Mouse (Mus musculus) embryonic facial prominence, embryonic 12.5 days (tissue): Measurements from ENCODE around the gene Slc16a5. TPM values are rescaled to one million over a fixed set of nuclear protein-coding genes. Genes with fewer than 3 reads are reported as not detected.

Experiments used
- ATAC-seq: fragments of 200-750 bp; cut with Nextera tagmentation; 2 replicates; pipeline ENCODE4 v1.8.0; 2017; ENCODE audit not compliant: insufficient number of reproducible peaks, insufficient read depth, low FRiP score, low TSS enrichment
- H3K27ac ChIP-seq: fragments of 300-500 bp; sonication (generic); 2 replicates; pipeline ENCODE4 v1.5.1; 2016; ENCODE audit warnings: mild to moderate bottlenecking
- H3K27me3 ChIP-seq: fragments of 300-500 bp; sonication (generic); 2 replicates; pipeline ENCODE4 v1.6.1; 2016; ENCODE audit warnings: mild to moderate bottlenecking, moderate library complexity
- H3K36me3 ChIP-seq: fragments of 300-500 bp; sonication (generic); 2 replicates; pipeline ENCODE4 v1.6.1; 2016; ENCODE audit warnings: mild to moderate bottlenecking
- H3K4me1 ChIP-seq: fragments of 300-500 bp; sonication (generic); 2 replicates; pipeline ENCODE4 v1.6.1; 2016
- H3K4me2 ChIP-seq: fragments of 300-500 bp; sonication (generic); replicated peaks from 2 replicates; pipeline ENCODE4 v1.6.1; 2016; ENCODE audit warnings: mild to moderate bottlenecking, moderate library complexity
- H3K4me3 ChIP-seq: fragments of 300-500 bp; sonication (generic); 2 replicates; pipeline ENCODE4 v1.5.1; 2016; ENCODE audit warnings: mild to moderate bottlenecking
- H3K9ac ChIP-seq: fragments of 300-500 bp; sonication (generic); 2 replicates; pipeline ENCODE4 v1.6.1; 2016; ENCODE audit warnings: mild to moderate bottlenecking, moderate library complexity
- H3K9me3 ChIP-seq: fragments of 300-500 bp; sonication (generic); 2 replicates; pipeline ENCODE4 v1.6.1; 2016; ENCODE audit warnings: mild to moderate bottlenecking, moderate library complexity
- WGBS: fragments of 180-500 bp; shearing (Covaris S2); methylation state at CpG from one replicate; pipeline ENCODE4 v1.1.7; 2016; 5-methylcytosine and 5-hydroxymethylcytosine counted together
- polyA plus RNA-seq: library from polyadenylated mRNA; unstranded; fragments of >200 nt; fragmentation: Nextera tagmentation; extraction: Ambion mirVana; gene quantifications from 2 replicates; pipeline ENCODE4 v1.2.1, GENCODE M21; 2016

Gene Slc16a5
- 0.22 and 0.28 TPM in 2 replicates for polyA plus RNA-seq

DNA sequence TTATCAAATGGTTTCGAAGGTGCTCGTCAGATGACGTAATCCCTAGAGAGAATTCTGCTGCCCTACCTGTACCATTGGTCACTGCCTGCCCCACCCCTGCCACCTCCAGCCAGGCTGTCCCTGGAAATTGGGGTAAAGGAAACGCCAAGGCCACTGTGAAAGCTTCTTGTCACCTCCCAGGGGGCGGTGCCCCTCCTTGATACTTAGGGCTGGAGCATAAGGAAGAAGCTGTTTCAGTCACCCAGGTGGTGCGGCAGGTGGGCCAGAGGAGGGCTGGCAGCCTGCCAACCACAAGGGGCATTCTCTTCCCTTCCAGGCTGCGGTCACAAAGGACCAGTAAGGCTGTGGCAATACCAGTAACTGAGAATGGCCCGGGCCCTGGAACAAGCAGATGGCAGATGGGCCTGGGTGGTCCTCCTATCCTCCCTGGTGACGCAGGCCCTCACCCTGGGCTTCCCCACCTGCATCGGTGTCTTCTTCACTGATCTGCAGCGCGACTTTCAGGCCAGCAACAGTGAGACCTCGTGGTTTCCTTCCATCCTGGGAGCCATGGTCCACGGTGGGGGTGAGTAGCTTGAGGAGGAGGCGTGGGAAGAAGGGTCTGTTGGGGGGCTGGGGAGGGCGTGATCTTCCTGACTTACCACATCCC, at the start of gene Slc16a5:
Gene Slc16a5 (plus strand): TSS at position 232 of the 649 bp plus-strand sequence.
- no peak for ATAC-seq
- Histone ChIP-seq H3K4me1 (peaks cover 8% of the 10 kb centered on the region), H3K36me3 (no peaks in the 10 kb centered on the region), H3K4me2 (no peak within 1 kb of the TSS), H3K27ac (no peak within 1 kb of the TSS), H3K9me3 (no peaks in the 10 kb centered on the region), H3K27me3 (no peaks in the 10 kb centered on the region), H3K9ac (no peak within 1 kb of the TSS), H3K4me3 (no peak within 1 kb of the TSS)
- 73% methylated on average over 16 of the region's 16 CpGs for WGBS

DNA sequence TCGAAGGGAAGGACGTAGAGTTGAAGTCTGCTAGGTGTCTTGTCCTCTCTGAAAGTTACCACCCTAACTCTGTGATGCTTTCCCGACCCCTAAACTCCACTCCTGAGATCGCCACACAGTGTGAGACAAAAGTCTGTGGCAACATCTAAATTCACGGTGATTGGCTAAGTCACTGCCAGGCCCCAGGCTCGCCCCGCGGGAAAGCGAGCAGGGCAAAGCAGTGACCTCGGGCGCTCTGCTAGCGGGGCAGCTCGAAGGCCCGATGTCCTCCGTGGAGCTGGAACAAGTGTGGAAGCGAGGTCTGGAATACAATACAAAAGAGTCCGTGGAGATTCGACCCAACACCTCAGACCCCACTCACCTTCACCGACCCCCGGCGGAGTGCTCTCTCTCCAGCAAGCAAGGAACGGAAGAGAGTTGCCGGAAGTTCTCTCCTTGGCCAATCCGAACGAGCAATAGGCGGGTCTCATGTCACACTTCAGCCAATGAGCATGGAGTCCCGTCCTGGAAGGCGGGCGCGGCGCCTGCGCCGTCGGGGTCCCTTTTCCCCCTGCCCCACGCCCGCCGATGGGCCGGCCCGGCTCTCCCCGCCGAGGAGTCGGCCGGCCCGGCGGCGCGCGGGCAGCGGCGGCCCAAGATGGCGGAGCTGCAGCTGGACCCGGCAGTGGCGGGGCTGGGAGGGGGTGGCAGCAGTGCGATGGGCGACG, 42.6 kb upstream of the Slc16a5 start, which contains the start of the genes Atp5h and Kctd2:
Gene Atp5h (minus strand): TSS at position 432 of the 707 bp plus-strand sequence.
Gene Kctd2 (plus strand): TSS at position 598 of the 707 bp plus-strand sequence.
- Histone ChIP-seq H3K4me2 (peak within 1 kb of the TSS; percentile 93), H3K9me3 (no peaks in the 10 kb centered on the region), H3K9ac (peak within 1 kb of the TSS; percentile 98), H3K36me3 (peaks cover 41% of the 10 kb centered on the region), H3K4me3 (peak within 1 kb of the TSS; percentile 92), H3K27ac (peak within 1 kb of the TSS; percentile 90), H3K4me1 (peaks cover 29% of the 10 kb centered on the region), H3K27me3 (no peaks in the 10 kb centered on the region)
- ATAC-seq: peak; percentile 94
- WGBS: under 1% methylated on average over 56 of the region's 56 CpGs

GRCm38 (mm10) chr11:115420336-115421190, 41.7 kb upstream of the Slc16a5 start:
- peak; percentile 49 for ATAC-seq
- Histone ChIP-seq H3K4me1 (peaks cover 29% of the 10 kb centered on the region), H3K9me3 (no peaks in the 10 kb centered on the region), H3K4me2 (peak overlapping the region; percentile 93), H3K27me3 (no peaks in the 10 kb centered on the region), H3K36me3 (peaks cover 39% of the 10 kb centered on the region), H3K4me3 (peak overlapping the region; percentile 92), H3K9ac (peak overlapping the region; percentile 98), H3K27ac (peak overlapping the region; percentile 90)
- WGBS: 4% methylated on average over 31 of the region's 45 CpGs

DNA sequence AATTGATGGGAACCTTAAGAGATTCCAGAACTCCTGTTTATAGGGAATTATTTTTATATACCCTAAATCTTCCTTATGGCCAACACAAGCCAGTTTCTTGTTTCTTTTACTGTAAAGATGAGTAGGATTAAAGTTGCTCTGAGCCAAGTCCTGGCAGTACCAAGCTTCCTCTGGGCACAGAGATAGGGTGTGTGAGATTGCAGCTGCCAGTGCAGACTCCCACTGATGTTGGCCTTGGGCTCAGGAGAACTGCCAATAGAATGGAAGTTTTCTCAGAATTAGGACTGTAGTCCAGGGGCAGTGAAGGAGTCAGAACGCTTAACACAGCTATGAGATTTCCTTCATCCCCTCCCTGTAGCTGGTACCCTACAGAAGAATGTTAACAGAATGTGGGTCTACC, 40.9 kb upstream of the Slc16a5 start:
- Histone ChIP-seq H3K4me1 (peaks cover 29% of the 10 kb centered on the region), H3K36me3 (peaks cover 36% of the 10 kb centered on the region), H3K27me3 (no peaks in the 10 kb centered on the region), H3K9ac (peak overlapping the region; percentile 98), H3K27ac (no peak overlapping the region), H3K4me2 (peak overlapping the region; percentile 93), H3K4me3 (peak overlapping the region; percentile 92), H3K9me3 (no peaks in the 10 kb centered on the region)
- no peak for ATAC-seq
- 57% methylated on average over 1 of the region's 1 CpGs for WGBS

DNA sequence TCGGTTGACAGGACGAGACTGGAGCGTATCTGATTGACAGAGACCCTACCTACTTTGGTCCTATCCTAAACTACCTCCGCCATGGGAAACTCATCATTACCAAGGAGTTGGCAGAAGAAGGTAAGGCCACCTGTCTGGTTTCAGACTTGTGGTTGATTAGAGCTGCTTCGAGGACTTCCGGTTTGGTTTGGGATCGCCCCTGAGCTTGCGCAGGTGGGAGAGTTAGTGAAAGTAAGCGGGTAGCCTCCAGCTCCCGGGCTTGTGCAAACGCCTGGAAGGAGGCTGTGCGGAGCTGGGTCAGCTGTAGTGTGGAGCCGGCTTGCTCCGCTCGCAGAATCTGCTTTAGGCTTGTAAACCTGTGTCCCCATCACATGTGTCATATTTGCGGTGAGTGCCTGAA, 40.3 kb upstream of the Slc16a5 start:
- Histone ChIP-seq H3K27me3 (no peaks in the 10 kb centered on the region), H3K9me3 (no peaks in the 10 kb centered on the region), H3K4me3 (no peak overlapping the region), H3K4me2 (0 out of 2 replicates have a peak overlapping the region, but pooled peaks have one; percentile 13), H3K4me1 (peaks cover 29% of the 10 kb centered on the region), H3K9ac (no peak overlapping the region), H3K27ac (no peak overlapping the region), H3K36me3 (peaks cover 36% of the 10 kb centered on the region)
- 88% methylated on average over 16 of the region's 16 CpGs for WGBS
- no peak for ATAC-seq

- H3K4me2 ChIP-seq: no peak overlapping the region
- H3K9ac ChIP-seq: no peak overlapping the region
- 80% methylated on average over 3 of the region's 3 CpGs for WGBS
- H3K4me3 ChIP-seq: no peak overlapping the region
- H3K27me3 ChIP-seq: no peaks in the 10 kb centered on the region
- H3K27ac ChIP-seq: no peak overlapping the region
- peaks cover 28% of the 10 kb centered on the region for H3K36me3 ChIP-seq
- no peak for ATAC-seq
- peaks cover 33% of the 10 kb centered on the region for H3K4me1 ChIP-seq
- no peaks in the 10 kb centered on the region for H3K9me3 ChIP-seq
Measured at GRCm38 (mm10) chr11:115423091-115423490, 39.2 kb upstream of the Slc16a5 start.

- 86% methylated on average over 7 of the region's 7 CpGs for WGBS
- no peak overlapping the region for H3K9ac ChIP-seq
- no peaks in the 10 kb centered on the region for H3K27me3 ChIP-seq
- peaks cover 22% of the 10 kb centered on the region for H3K4me1 ChIP-seq
- no peak overlapping the region for H3K4me3 ChIP-seq
- no peak overlapping the region for H3K4me2 ChIP-seq
- no peak overlapping the region for H3K27ac ChIP-seq
- H3K36me3 ChIP-seq: peaks cover 42% of the 10 kb centered on the region
- no peaks in the 10 kb centered on the region for H3K9me3 ChIP-seq
- ATAC-seq: no peak
Measured at GRCm38 (mm10) chr11:115424666-115425065, 37.6 kb upstream of the Slc16a5 start.

DNA sequence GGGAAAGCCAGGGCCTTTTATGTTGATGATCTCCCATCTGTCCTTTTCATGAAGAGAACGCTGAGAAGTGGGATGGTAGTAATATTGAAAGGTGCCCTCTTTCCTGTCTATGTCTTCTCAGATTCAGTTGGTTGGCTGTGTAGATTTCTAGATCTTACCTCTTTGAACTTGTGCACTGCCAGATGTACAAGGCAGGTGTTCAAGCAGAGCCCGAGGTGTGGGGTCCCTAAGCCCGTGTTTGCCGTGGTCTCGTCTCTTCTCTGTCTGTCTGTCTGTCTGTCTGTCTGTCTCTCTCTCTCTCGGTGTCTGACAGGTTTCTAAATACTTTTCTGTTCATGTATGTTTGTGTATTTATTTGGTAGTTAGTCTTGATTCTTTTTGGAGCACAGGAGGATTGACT, 36.6 kb upstream of the Slc16a5 start:
- H3K4me2 ChIP-seq: no peak overlapping the region
- ATAC-seq: no peak
- peaks cover 52% of the 10 kb centered on the region for H3K36me3 ChIP-seq
- peaks cover 22% of the 10 kb centered on the region for H3K4me1 ChIP-seq
- no peak overlapping the region for H3K4me3 ChIP-seq
- H3K9ac ChIP-seq: no peak overlapping the region
- no peaks in the 10 kb centered on the region for H3K27me3 ChIP-seq
- 93% methylated on average over 6 of the region's 6 CpGs for WGBS
- no peak overlapping the region for H3K27ac ChIP-seq
- no peaks in the 10 kb centered on the region for H3K9me3 ChIP-seq

DNA sequence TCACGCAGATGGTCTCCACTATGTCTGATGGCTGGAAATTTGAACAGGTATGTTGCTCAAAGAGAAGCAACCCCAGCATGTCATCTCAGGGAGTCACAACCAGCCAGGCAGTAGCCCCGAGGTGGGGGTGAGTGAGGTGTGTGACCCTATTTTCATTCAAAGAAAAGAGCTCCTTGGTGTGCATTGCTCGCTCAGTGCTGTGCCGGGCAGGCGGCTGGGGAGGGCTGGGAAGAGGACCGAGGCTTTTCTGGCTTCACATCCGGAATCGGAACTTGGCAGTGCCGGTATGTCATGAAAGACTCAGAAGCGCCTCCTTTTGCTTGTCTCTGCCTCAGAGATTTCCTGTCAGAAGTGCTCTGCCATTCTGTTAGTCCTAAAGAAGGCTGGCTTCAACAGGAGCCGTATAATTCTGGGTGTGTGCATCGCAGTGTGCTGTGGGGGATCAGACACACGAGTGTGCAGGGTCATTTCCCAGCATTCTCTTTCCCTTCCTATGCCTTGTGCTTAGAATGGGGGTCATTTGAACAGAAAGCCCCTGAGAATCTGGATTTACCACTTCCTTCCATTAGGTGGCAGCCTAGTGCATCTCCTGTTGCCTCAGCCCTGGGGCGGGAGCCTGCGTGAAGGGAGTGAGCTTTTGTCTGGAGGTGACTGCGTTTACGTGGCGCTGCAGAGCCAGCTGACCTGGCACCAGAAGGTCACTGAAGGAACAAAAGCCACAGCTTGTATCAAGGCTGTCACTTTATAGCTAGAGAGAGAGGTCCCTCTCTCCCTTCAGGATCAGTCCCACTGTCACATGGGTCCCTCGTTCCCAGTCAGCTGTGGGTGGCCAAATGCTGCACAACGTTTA, 34.6 kb upstream of the Slc16a5 start:
- no peaks in the 10 kb centered on the region for H3K9me3 ChIP-seq
- H3K4me2 ChIP-seq: peak overlapping the region; percentile 25
- no peak for ATAC-seq
- peaks cover 5% of the 10 kb centered on the region; the same call in 1 of the 2 replicates for H3K4me1 ChIP-seq
- no peaks in the 10 kb centered on the region for H3K27me3 ChIP-seq
- H3K27ac ChIP-seq: no peak overlapping the region
- peaks cover 68% of the 10 kb centered on the region for H3K36me3 ChIP-seq
- H3K4me3 ChIP-seq: no peak overlapping the region
- H3K9ac ChIP-seq: no peak overlapping the region
- 30% methylated on average over 20 of the region's 20 CpGs for WGBS

DNA sequence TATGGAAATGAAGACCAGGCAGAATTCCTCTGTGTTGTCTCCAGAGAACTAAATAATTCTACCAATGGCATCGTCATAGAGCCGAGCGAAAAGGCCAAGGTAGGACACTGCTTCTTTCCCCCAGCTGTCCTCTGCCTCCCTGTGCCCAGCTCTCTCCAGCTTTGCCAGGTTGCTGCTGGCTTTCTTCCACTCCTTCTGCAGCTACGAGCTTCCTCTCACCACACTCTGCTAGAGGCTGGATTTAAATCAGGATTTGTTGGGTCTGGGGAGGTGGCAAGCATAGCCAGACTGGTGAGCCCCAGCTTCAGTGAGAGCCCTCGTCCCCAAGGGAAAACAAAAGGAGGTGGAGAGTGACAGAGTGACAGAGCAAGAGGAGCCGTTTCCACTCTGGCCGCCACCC, 33.0 kb upstream of the Slc16a5 start:
- H3K27me3 ChIP-seq: no peaks in the 10 kb centered on the region
- no peak overlapping the region for H3K9ac ChIP-seq
- H3K4me2 ChIP-seq: no peak overlapping the region
- no peak for ATAC-seq
- WGBS: 77% methylated on average over 7 of the region's 7 CpGs
- H3K9me3 ChIP-seq: no peaks in the 10 kb centered on the region
- no peak overlapping the region for H3K4me3 ChIP-seq
- H3K27ac ChIP-seq: no peak overlapping the region
- peaks cover 5% of the 10 kb centered on the region; the same call in 1 of the 2 replicates for H3K4me1 ChIP-seq
- peaks cover 70% of the 10 kb centered on the region for H3K36me3 ChIP-seq

DNA sequence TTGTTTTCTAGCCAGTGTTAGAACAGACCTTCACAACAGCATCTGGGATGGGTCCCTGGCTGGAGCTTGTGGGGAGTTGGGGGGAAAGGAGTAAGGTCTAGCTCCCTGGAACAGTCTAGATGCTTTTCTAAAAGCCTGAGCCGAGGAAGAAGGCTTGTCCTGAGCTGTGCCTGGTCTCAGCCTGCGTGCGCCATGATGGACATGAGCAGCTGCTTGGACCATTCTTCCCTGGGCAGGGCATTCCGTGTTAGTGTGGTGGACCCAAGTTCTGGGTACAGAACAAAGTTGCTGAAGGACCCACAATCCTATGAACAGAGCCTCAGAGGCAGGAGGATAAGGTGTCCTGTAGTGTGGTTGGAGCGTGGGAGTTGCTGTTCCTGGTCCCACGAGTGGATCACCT, 31.7 kb upstream of the Slc16a5 start:
- H3K4me2 ChIP-seq: no peak overlapping the region
- no peak overlapping the region for H3K4me3 ChIP-seq
- no peak overlapping the region for H3K27ac ChIP-seq
- peaks cover 60% of the 10 kb centered on the region for H3K36me3 ChIP-seq
- no peak overlapping the region for H3K9ac ChIP-seq
- no peaks in the 10 kb centered on the region for H3K27me3 ChIP-seq
- ATAC-seq: no peak
- WGBS: 91% methylated on average over 6 of the region's 6 CpGs
- H3K4me1 ChIP-seq: peaks cover 9% of the 10 kb centered on the region
- H3K9me3 ChIP-seq: no peaks in the 10 kb centered on the region
